Mouse (Mus musculus): Measurements from ENCODE around the gene Ddx41.

Gene Ddx41

GRCm38 (mm10) chr13:55536194-55537175 is at the start of gene Ddx41:
Gene Ddx41, minus strand, starts transcription at chr13:55536658.
- peak; percentile 99 for TF ChIP-seq GATA4 (IDR thresholded peaks at IDR 0.05; ENCODE audit: insufficient replicate concordance, low read length)

GRCm38 (mm10) chr13:55578086-55578485 is 41.6 kb upstream of the Ddx41 start:
- no peak for TF ChIP-seq GATA4 (IDR thresholded peaks at IDR 0.05; ENCODE audit: insufficient replicate concordance, low read length)

GRCm38 (mm10) chr13:55575932-55576331 is 39.5 kb upstream of the Ddx41 start:
- TF ChIP-seq GATA4 (IDR thresholded peaks at IDR 0.05; ENCODE audit: insufficient replicate concordance, low read length) = no peak

GRCm38 (mm10) chr13:55574321-55574720 is 37.9 kb upstream of the Ddx41 start:
- no peak for TF ChIP-seq GATA4 (IDR thresholded peaks at IDR 0.05; ENCODE audit: insufficient replicate concordance, low read length)

- TF ChIP-seq GATA4 (IDR thresholded peaks at IDR 0.05; ENCODE audit: insufficient replicate concordance, low read length) = no peak
Observed at GRCm38 (mm10) chr13:55573432-55573831, 37.0 kb upstream of the Ddx41 start, which contains the start of gene Tmed9. Gene Tmed9, plus strand, starts transcription at chr13:55573732.

GRCm38 (mm10) chr13:55571977-55572376 is 35.5 kb upstream of the Ddx41 start:
- no peak for TF ChIP-seq GATA4 (IDR thresholded peaks at IDR 0.05; ENCODE audit: insufficient replicate concordance, low read length)

- no peak for TF ChIP-seq GATA4 (IDR thresholded peaks at IDR 0.05; ENCODE audit: insufficient replicate concordance, low read length)
Observed at GRCm38 (mm10) chr13:55571027-55571751, 34.7 kb upstream of the Ddx41 start, which contains the start of gene Fam193b. Gene Fam193b, minus strand, starts transcription at chr13:55571120.

GRCm38 (mm10) chr13:55570286-55570973 is 34.0 kb upstream of the Ddx41 start:
- TF ChIP-seq GATA4 (IDR thresholded peaks at IDR 0.05; ENCODE audit: insufficient replicate concordance, low read length) = no peak

- no peak for TF ChIP-seq GATA4 (IDR thresholded peaks at IDR 0.05; ENCODE audit: insufficient replicate concordance, low read length)
Observed at GRCm38 (mm10) chr13:55569726-55570285, 33.3 kb upstream of the Ddx41 start.

GRCm38 (mm10) chr13:55567949-55568348 is 31.5 kb upstream of the Ddx41 start:
- TF ChIP-seq GATA4 (IDR thresholded peaks at IDR 0.05; ENCODE audit: insufficient replicate concordance, low read length) = no peak

GRCm38 (mm10) chr13:55567001-55567400 is 30.5 kb upstream of the Ddx41 start:
- TF ChIP-seq GATA4 (IDR thresholded peaks at IDR 0.05; ENCODE audit: insufficient replicate concordance, low read length) = no peak

- TF ChIP-seq GATA4 (IDR thresholded peaks at IDR 0.05; ENCODE audit: insufficient replicate concordance, low read length) = no peak
Observed at GRCm38 (mm10) chr13:55563266-55563879, 26.9 kb upstream of the Ddx41 start.

GRCm38 (mm10) chr13:55557499-55557898 is 21.0 kb upstream of the Ddx41 start:
- TF ChIP-seq GATA4 (IDR thresholded peaks at IDR 0.05; ENCODE audit: insufficient replicate concordance, low read length) = no peak

- TF ChIP-seq GATA4 (IDR thresholded peaks at IDR 0.05; ENCODE audit: insufficient replicate concordance, low read length) = no peak
Observed at GRCm38 (mm10) chr13:55555921-55556320, 19.5 kb upstream of the Ddx41 start.

Data from liver, adult (tissue).